Mouse (Mus musculus) lung, postnatal 10 days (tissue): ENCODE measurements around the gene Igfbp4.
A peak's percentile ranks its signal among the peaks of the same experiment; 100 is the strongest.

ENCODE experiments used
- DNase-seq: peaks from one replicate; pipeline ENCODE4 v3.0.0; 2021

Gene Igfbp4

GRCm38 (mm10) chr11:99042834-99043431 lies 1.9 kb downstream of the Igfbp4 start:
- peak; percentile 78 for DNase-seq

GRCm38 (mm10) chr11:99043632-99044031 lies 2.6 kb downstream of the Igfbp4 start:
- DNase-seq, result peak; percentile 40

GRCm38 (mm10) chr11:99044306-99044705 lies 3.3 kb downstream of the Igfbp4 start:
- no peak for DNase-seq

GRCm38 (mm10) chr11:99045159-99045889 lies 4.3 kb downstream of the Igfbp4 start:
- no peak for DNase-seq

- DNase-seq, result peak; percentile 87
Observed at GRCm38 (mm10) chr11:99047120-99047519, 6.1 kb downstream of the Igfbp4 start.

- DNase-seq, result peak; percentile 51
Observed at GRCm38 (mm10) chr11:99047643-99048042, 6.6 kb downstream of the Igfbp4 start.

GRCm38 (mm10) chr11:99055143-99055542 lies 14.1 kb downstream of the Igfbp4 start:
- peak; percentile 51 for DNase-seq

- DNase-seq, result peak; percentile 65
Observed at GRCm38 (mm10) chr11:99055571-99056452, 14.8 kb downstream of the Igfbp4 start.

- DNase-seq, result peak; percentile 52
Observed at GRCm38 (mm10) chr11:99060435-99060834, 19.4 kb downstream of the Igfbp4 start.

- DNase-seq, result no peak
Observed at GRCm38 (mm10) chr11:99062661-99063060, 21.6 kb downstream of the Igfbp4 start.

GRCm38 (mm10) chr11:99063406-99064131 lies 22.5 kb downstream of the Igfbp4 start:
- no peak for DNase-seq

GRCm38 (mm10) chr11:99065353-99065752 lies 24.3 kb downstream of the Igfbp4 start:
- DNase-seq, result no peak

- DNase-seq, result peak; percentile 96
Observed at GRCm38 (mm10) chr11:99065979-99066378, 24.9 kb downstream of the Igfbp4 start.

- DNase-seq, result no peak
Observed at GRCm38 (mm10) chr11:99067591-99067990, 26.5 kb downstream of the Igfbp4 start.

- DNase-seq, result no peak
Observed at GRCm38 (mm10) chr11:99068455-99068854, 27.4 kb downstream of the Igfbp4 start.

- DNase-seq, result no peak
Observed at GRCm38 (mm10) chr11:99071866-99072265, 30.8 kb downstream of the Igfbp4 start.

- DNase-seq, result no peak
Observed at GRCm38 (mm10) chr11:99073781-99074180, 32.7 kb downstream of the Igfbp4 start.

- DNase-seq, result peak; percentile 55
Observed at GRCm38 (mm10) chr11:99076744-99077319, 35.8 kb downstream of the Igfbp4 start.

- DNase-seq, result no peak
Observed at GRCm38 (mm10) chr11:99077869-99078268, 36.8 kb downstream of the Igfbp4 start.

GRCm38 (mm10) chr11:99080902-99081543 lies 40.0 kb downstream of the Igfbp4 start:
- DNase-seq, result no peak

GRCm38 (mm10) chr11:99081566-99081965 lies 40.5 kb downstream of the Igfbp4 start:
- no peak for DNase-seq

- peak; percentile 70 for DNase-seq
Observed at GRCm38 (mm10) chr11:99082098-99082497, 41.1 kb downstream of the Igfbp4 start.
